Mouse (Mus musculus) neural tube, embryonic 11.5 days (tissue): Measurements from ENCODE around the gene Crkl. TPM values are rescaled to one million over a fixed set of nuclear protein-coding genes. Genes with fewer than 3 reads are reported as not detected.

Experiments used
- ATAC-seq: fragments of 200-750 bp; cut with Nextera tagmentation; 2 replicates; pipeline ENCODE4 v1.8.0; 2017; ENCODE audit warnings: moderate number of reproducible peaks, mild to moderate bottlenecking, moderate TSS enrichment, moderate library complexity; ENCODE audit not compliant: insufficient read depth, low FRiP score, low TSS enrichment
- DNase-seq: peaks from one replicate; pipeline ENCODE4 v3.0.0-alpha.2; 2015; ENCODE audit warnings: low spot score
- H3K27ac ChIP-seq: fragments of 300-500 bp; sonication (generic); 2 replicates; pipeline ENCODE4 v1.5.1; 2014; ENCODE audit warnings: low read depth, mild to moderate bottlenecking, low read length
- H3K27me3 ChIP-seq: fragments of 300-500 bp; sonication (generic); 2 replicates; pipeline ENCODE4 v1.6.1; 2014; ENCODE audit warnings: mild to moderate bottlenecking, low read length, mixed read lengths; ENCODE audit not compliant: control insufficient read depth, insufficient read depth
- H3K36me3 ChIP-seq: fragments of 300-500 bp; sonication (generic); 2 replicates; pipeline ENCODE4 v1.6.1; 2014; ENCODE audit warnings: mild to moderate bottlenecking, low read length, moderate library complexity, mixed read lengths; ENCODE audit not compliant: control insufficient read depth, insufficient read depth
- H3K4me1 ChIP-seq: fragments of 300-500 bp; sonication (generic); 2 replicates; pipeline ENCODE4 v1.6.1; 2014; ENCODE audit warnings: low read length, mixed read lengths; ENCODE audit not compliant: control insufficient read depth, insufficient read depth
- H3K4me2 ChIP-seq: fragments of 300-500 bp; sonication (generic); 2 replicates; pipeline ENCODE4 v1.6.1; 2014; ENCODE audit warnings: low read depth, mild to moderate bottlenecking, moderate library complexity
- H3K4me3 ChIP-seq: fragments of 300-500 bp; sonication (generic); 2 replicates; pipeline ENCODE4 v1.5.1; 2014; ENCODE audit warnings: low read depth, low read length
- H3K9ac ChIP-seq: fragments of 300-500 bp; sonication (generic); 2 replicates; pipeline ENCODE4 v1.6.1; 2014; ENCODE audit warnings: mild to moderate bottlenecking, low read length
- H3K9me3 ChIP-seq: fragments of 300-500 bp; sonication (generic); 2 replicates; pipeline ENCODE4 v1.6.1; 2016; ENCODE audit warnings: low read length; ENCODE audit not compliant: control insufficient read depth
- WGBS: fragments of 180-500 bp; shearing (Covaris S2); extraction: QIAGEN DNeasy Blood & Tissue Kit; methylation state at CpG from one replicate; pipeline ENCODE4 v1.1.7; 2014; 5-methylcytosine and 5-hydroxymethylcytosine counted together
- polyA plus RNA-seq: library from polyadenylated mRNA; unstranded; fragments of >200 nt; fragmentation: Nextera tagmentation; extraction: Ambion mirVana; gene quantifications from 2 replicates; pipeline ENCODE4 v1.2.1, GENCODE M21; 2014

Gene Crkl
- polyA plus RNA-seq, 1 experiment from 2014 or later, result 86.5 TPM

GRCm38 (mm10) chr16:17432576-17432975, 19.2 kb upstream of the Crkl start:
- H3K9me3 ChIP-seq, result no peaks in the 10 kb centered on the region
- no peak overlapping the region for H3K27ac ChIP-seq
- H3K36me3 ChIP-seq, result no peaks in the 10 kb centered on the region
- H3K4me3 ChIP-seq, result no peak overlapping the region
- H3K9ac ChIP-seq, result no peak overlapping the region
- no peak for ATAC-seq
- WGBS, result 86% methylated on average over 2 of the region's 2 CpGs
- no peaks in the 10 kb centered on the region for H3K4me1 ChIP-seq
- no peaks in the 10 kb centered on the region for H3K27me3 ChIP-seq
- H3K4me2 ChIP-seq, result no peak overlapping the region
- no peak for DNase-seq

GRCm38 (mm10) chr16:17452373-17452715, 557 bp downstream of the Crkl start:
- Histone ChIP-seq H3K4me2 (peak overlapping the region; percentile 84), H3K4me3 (peak overlapping the region; percentile 90), H3K9ac (peak overlapping the region; percentile 90), H3K27me3 (no peaks in the 10 kb centered on the region), H3K27ac (peak overlapping the region; percentile 84), H3K4me1 (peaks cover 9% of the 10 kb centered on the region), H3K9me3 (no peaks in the 10 kb centered on the region), H3K36me3 (peaks cover 2% of the 10 kb centered on the region; the same call in 1 of the 2 replicates)
- peak; percentile 48 for ATAC-seq
- 0% methylated on average over 24 of the region's 24 CpGs for WGBS
- DNase-seq, result no peak

GRCm38 (mm10) chr16:17456901-17457300, 5.1 kb downstream of the Crkl start:
- DNase-seq (no peak), ATAC-seq (no peak)
- Histone ChIP-seq H3K9me3 (no peaks in the 10 kb centered on the region), H3K36me3 (peaks cover 2% of the 10 kb centered on the region; the same call in 1 of the 2 replicates), H3K4me3 (no peak overlapping the region), H3K4me2 (no peak overlapping the region), H3K9ac (no peak overlapping the region), H3K27me3 (no peaks in the 10 kb centered on the region), H3K27ac (no peak overlapping the region), H3K4me1 (peaks cover 9% of the 10 kb centered on the region)
- 100% methylated on average over 1 of the region's 1 CpGs for WGBS

- Histone ChIP-seq H3K27ac (no peak overlapping the region), H3K4me1 (peaks cover under 1% of the 10 kb centered on the region; the same call in 1 of the 2 replicates), H3K4me2 (no peak overlapping the region), H3K36me3 (peaks cover 2% of the 10 kb centered on the region), H3K4me3 (no peak overlapping the region), H3K9me3 (no peaks in the 10 kb centered on the region), H3K9ac (no peak overlapping the region), H3K27me3 (no peaks in the 10 kb centered on the region)
- 92% methylated on average over 4 of the region's 4 CpGs for WGBS
- DNase-seq (no peak), ATAC-seq (no peak)
Measured at GRCm38 (mm10) chr16:17460254-17460653, 8.5 kb downstream of the Crkl start.

GRCm38 (mm10) chr16:17461596-17461995, 9.8 kb downstream of the Crkl start:
- H3K36me3 ChIP-seq, result no peaks in the 10 kb centered on the region; the same call in 1 of the 2 replicates

GRCm38 (mm10) chr16:17463184-17463583, 11.4 kb downstream of the Crkl start:
- H3K27me3 ChIP-seq, result no peaks in the 10 kb centered on the region
- no peaks in the 10 kb centered on the region for H3K4me1 ChIP-seq
- no peaks in the 10 kb centered on the region; the same call in 1 of the 2 replicates for H3K36me3 ChIP-seq
- no peaks in the 10 kb centered on the region for H3K9me3 ChIP-seq
- 90% methylated on average over 2 of the region's 2 CpGs for WGBS
- no peak overlapping the region for H3K4me2 ChIP-seq
- H3K27ac ChIP-seq, result no peak overlapping the region
- no peak overlapping the region for H3K4me3 ChIP-seq
- ATAC-seq (no peak), DNase-seq (no peak)
- H3K9ac ChIP-seq, result no peak overlapping the region

More at GRCm38 (mm10) chr16:17461596-17461995, 9.8 kb downstream of the Crkl start:
- H3K9ac ChIP-seq, result no peak overlapping the region
- no peaks in the 10 kb centered on the region for H3K4me1 ChIP-seq
- H3K27me3 ChIP-seq, result no peaks in the 10 kb centered on the region
- DNase-seq, result no peak
- H3K27ac ChIP-seq, result no peak overlapping the region
- no peak for ATAC-seq
- H3K4me2 ChIP-seq, result no peak overlapping the region
- no peaks in the 10 kb centered on the region for H3K9me3 ChIP-seq
- WGBS, result 96% methylated on average over 1 of the region's 1 CpGs
- no peak overlapping the region for H3K4me3 ChIP-seq

- no peak for DNase-seq
- H3K9ac ChIP-seq, result no peak overlapping the region
- H3K9me3 ChIP-seq, result no peaks in the 10 kb centered on the region
- no peak for ATAC-seq
- H3K27me3 ChIP-seq, result no peaks in the 10 kb centered on the region
- no peak overlapping the region for H3K27ac ChIP-seq
- no peak overlapping the region for H3K4me2 ChIP-seq
- no peaks in the 10 kb centered on the region for H3K4me1 ChIP-seq
- no peak overlapping the region for H3K4me3 ChIP-seq
- WGBS, result 91% methylated on average over 4 of the region's 4 CpGs
- H3K36me3 ChIP-seq, result peaks cover 4% of the 10 kb centered on the region
Measured at GRCm38 (mm10) chr16:17466875-17467663, 15.3 kb downstream of the Crkl start.

GRCm38 (mm10) chr16:17472498-17472897, 20.7 kb downstream of the Crkl start:
- DNase-seq (no peak), ATAC-seq (no peak)
- Histone ChIP-seq H3K9me3 (no peaks in the 10 kb centered on the region), H3K4me1 (no peaks in the 10 kb centered on the region), H3K27ac (no peak overlapping the region), H3K36me3 (peaks cover 6% of the 10 kb centered on the region), H3K4me2 (no peak overlapping the region), H3K4me3 (no peak overlapping the region), H3K27me3 (no peaks in the 10 kb centered on the region), H3K9ac (no peak overlapping the region)
- WGBS, result 87% methylated on average over 6 of the region's 6 CpGs

GRCm38 (mm10) chr16:17474091-17474490, 22.3 kb downstream of the Crkl start:
- Histone ChIP-seq H3K4me2 (no peak overlapping the region), H3K36me3 (peaks cover 6% of the 10 kb centered on the region), H3K9me3 (no peaks in the 10 kb centered on the region), H3K4me1 (no peaks in the 10 kb centered on the region), H3K27me3 (no peaks in the 10 kb centered on the region), H3K4me3 (no peak overlapping the region), H3K9ac (no peak overlapping the region), H3K27ac (no peak overlapping the region)
- no peak for ATAC-seq
- DNase-seq, result no peak
